Mouse (Mus musculus): Measurements from ENCODE around the gene Ndufa7.

DNA sequence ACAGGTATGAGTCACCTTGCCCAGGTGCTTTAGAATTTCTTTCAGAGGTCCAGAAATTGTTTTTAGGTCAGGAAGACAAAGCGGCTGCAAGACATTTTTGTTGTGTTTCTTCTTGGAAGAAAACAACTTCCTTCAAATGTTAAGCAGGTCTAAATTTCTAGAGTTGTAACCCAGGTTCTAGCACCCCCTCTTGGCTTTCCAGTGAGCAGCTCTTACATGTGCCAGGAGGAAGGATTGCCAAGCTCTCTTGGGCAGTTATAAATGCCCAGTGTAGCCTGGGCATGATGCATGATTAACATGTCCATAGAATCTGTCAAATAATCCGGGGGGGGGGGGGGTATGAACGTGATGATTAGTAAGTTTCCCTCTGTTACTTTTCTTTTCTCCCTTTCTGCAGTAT, 26.1 kb upstream of the Ndufa7 start:
- 0 out of 2 replicates have a peak, but pooled peaks have one; percentile 21 for TF ChIP-seq CTCF (IDR thresholded peaks at IDR 0.05; ENCODE audit: extremely low read depth, insufficient read depth, low read length)
- no peak for TF ChIP-seq POLR2A (IDR thresholded peaks at IDR 0.05; ENCODE audit: extremely low read depth, insufficient read depth, low read length)

Measured in cortical plate, adult 2 months (tissue).